Mouse (Mus musculus) CD4-positive naive resting alpha-beta T cell, adult 57 days (primary cell): ENCODE data around the gene Cep72. TPM values are rescaled to one million over a fixed set of nuclear protein-coding genes. Genes with fewer than 3 reads are reported as not detected.

Source experiments
- total RNA-seq: library from RNA; stranded (reverse); gene quantifications from one replicate; pipeline ENCODE4 v1.2.4, GENCODE M21; 2023

The Cep72 gene
- total RNA-seq: 8.5 TPM

GRCm38 (mm10) chr13:74061613-74062377 lies at the start of gene Cep72:
Gene Cep72 (minus strand): TSS chr13:74062299.

GRCm38 (mm10) chr13:74008948-74009718 lies 53.0 kb downstream of the Cep72 start, which contains the start of gene Tppp:
Gene Tppp (plus strand): TSS chr13:74009407.

Other genes starting within 250 kb of the Cep72 start
- gene Nkd2, start 214.7 kb downstream of the Cep72 start, total RNA-seq: not detected
- gene Trip13, start 124.5 kb downstream of the Cep72 start, total RNA-seq: 1.8 TPM
- gene Brd9, start 124.5 kb downstream of the Cep72 start, total RNA-seq: 85.4 TPM
- not detected for gene Zdhhc11, start 98.4 kb downstream of the Cep72 start, total RNA-seq
- 1.6 TPM for gene Tppp, start 52.9 kb downstream of the Cep72 start, total RNA-seq
- not detected for gene Slc9a3, start 59.2 kb upstream of the Cep72 start, total RNA-seq
- gene Exoc3, start 146.4 kb upstream of the Cep72 start, total RNA-seq: 60.5 TPM
- 0.62 TPM for gene Ahrr, start 230.0 kb upstream of the Cep72 start, total RNA-seq